Mouse (Mus musculus): Measurements from ENCODE around the gene Dact3.

DNA sequence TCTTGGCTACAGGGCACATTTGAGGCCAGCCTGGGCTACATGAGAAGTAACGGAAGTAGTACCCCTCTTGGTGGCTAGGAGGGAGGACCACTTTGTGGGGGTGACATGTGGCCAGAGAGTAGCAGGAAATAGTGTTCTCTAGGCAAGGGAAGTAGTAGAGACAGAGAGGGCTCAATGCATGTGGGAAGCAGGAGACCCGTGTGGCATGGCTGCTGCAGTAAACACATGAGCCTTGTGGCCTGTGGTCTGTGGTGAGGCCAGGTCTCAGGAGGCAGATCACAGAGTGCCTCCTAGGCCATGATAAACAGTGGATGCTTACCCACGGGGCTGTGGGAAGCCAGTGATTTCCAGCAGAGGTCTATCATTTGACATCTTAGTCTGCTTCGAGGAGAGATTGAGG, 47.8 kb upstream of the Dact3 start:
- TF ChIP-seq MAFK (IDR thresholded peaks at IDR 0.05; ENCODE audit: insufficient read depth, low read depth, low read length) (no peak), ZNF384 (IDR thresholded peaks at IDR 0.05; ENCODE audit: low read depth, low read length) (no peak)
